Mouse (Mus musculus) 416B (cell line): Measurements from ENCODE around the gene Ptprd.

Experiments
- DNase-seq: peaks from one replicate; pipeline ENCODE4 v3.0.0; 2011; ENCODE audit warnings: low read depth

Gene Ptprd

DNA sequence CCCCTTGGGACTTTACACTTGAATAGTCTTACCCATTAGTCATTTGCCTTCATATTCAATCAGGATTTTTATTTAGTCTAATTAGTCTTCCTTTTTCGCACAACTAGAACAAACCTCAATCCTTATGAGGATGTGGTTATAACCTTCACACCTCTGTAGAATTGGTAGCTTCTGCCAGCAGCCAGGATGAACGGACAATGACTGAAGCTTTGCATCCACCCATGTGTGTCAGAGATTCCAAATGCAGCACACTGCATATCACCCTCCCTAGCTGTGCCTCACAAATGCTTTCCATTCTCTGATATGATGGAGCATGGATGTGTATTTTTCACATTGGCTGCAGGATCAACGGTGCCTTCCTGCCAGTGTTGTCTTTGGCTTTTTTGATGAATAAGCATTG, 1898.0 kb downstream of the Ptprd start:
- no peak for DNase-seq

DNA sequence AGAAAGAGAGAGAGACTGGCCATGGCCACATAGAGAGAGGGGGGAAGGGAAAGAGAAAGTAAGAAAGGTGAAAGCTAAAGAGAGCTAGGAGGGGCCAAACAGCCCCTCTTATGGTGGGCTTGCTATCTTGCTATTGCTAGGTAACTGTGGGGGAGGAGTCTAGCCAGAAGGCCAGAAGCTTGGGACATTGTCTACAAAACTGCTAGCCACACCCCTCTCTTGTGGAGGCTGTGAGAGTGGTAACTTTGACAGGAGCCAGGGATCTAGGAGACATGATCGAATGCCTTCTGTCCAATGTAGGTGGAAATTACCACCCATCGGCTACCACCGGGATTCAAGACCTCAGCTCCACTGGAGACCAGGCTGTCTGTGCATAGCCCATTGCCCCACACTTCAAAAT, 1899.2 kb downstream of the Ptprd start:
- no peak for DNase-seq

DNA sequence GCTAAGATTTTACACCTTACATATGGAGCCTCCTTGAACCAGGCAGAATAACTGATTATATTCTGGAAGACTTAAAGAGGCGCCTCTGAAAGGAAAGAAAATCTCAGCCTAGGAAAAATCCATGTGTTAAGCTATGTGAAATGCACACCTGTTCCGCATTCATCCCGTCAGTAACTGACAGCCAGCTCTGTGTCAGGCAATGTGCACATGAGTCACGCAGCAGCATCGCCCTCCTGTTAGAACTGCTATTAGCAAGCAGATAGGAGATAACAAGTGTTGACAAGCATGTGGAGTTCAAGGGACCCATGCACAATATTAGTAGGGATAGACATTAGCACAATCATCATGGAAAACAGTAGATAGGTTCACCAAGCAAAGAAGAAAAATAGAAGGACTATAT, 1905.8 kb downstream of the Ptprd start:
- DNase-seq = no peak

DNA sequence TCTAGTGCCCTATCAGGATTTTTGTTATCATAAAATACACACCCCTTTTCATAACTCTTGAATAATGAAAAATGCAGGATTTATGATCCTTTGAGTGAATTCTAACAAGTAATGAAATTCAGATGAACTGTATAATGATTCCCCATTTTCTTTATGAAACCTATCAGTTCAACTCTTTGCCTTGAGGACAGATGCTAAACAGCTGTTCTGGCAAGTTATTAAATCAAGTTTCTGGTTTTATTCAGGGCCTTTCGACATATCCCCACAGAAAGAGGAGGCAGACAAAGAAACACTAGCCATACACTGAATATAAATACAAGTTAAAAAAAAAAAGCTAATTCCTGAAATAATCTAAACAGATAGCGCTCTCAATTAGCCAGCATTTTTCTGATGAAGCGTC, 1914.4 kb downstream of the Ptprd start:
- DNase-seq = no peak

- DNase-seq = no peak
Measured at GRCm38 (mm10) chr4:76292733-76293357, 1918.9 kb downstream of the Ptprd start.

- no peak for DNase-seq
Measured at GRCm38 (mm10) chr4:76290484-76290818, 1921.3 kb downstream of the Ptprd start.

GRCm38 (mm10) chr4:76289612-76290483, 1921.9 kb downstream of the Ptprd start:
- no peak for DNase-seq

DNA sequence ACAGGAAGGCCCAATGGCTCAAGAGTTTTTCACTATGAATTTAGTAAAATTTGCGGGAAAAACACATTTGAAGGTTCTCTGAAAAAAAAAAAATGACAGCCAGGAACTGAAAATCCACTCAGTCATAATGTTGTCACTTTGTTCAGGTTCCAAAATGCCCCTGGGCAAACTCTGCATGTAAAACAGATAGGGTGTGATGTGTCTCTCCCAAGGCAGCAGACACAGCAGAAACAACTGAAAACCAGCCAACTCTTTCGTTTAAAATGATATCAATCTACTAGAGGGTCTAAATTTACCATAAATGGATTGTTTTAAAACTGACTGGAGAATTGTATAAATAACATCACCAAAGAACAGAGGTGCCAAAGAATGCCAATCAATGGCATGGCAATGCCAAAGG, 1925.7 kb downstream of the Ptprd start:
- no peak for DNase-seq

DNA sequence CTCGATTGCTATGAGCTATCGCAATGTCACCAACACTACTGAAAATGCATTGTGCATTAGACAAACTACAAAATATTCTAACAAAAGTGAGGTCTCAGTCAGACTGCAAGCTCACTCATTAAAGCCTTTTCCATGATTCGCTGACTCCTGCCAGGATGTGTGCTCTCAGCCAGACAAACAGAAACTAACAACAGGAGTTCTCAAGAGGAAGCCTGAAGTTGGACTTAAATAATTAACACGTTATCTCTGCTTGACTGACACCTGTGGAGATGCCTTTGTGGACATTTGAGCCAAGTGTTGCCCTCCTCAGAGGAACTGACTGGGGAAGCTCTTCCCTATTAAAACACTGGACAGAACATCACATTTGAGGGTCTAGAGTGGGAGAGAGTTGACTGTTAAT, 1928.9 kb downstream of the Ptprd start:
- DNase-seq = no peak

DNA sequence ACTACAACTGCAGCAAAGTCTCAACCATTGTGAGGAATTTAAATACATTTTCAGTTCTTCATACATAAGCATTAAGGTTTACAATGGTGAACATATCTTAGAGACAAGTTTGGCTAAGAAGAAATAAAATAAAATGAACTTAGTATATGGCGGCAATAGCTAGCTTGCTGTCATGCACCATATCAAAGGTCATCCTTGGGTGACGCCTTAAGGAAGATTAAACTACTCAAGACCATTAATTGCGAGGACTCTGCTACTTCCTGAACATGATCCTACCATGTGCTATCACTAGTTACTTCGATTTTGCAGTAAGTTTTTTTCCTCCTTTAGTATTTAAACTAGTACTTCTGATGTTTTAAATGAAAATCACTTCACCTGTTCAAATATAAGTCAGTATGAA, 1949.0 kb downstream of the Ptprd start:
- DNase-seq = no peak

DNA sequence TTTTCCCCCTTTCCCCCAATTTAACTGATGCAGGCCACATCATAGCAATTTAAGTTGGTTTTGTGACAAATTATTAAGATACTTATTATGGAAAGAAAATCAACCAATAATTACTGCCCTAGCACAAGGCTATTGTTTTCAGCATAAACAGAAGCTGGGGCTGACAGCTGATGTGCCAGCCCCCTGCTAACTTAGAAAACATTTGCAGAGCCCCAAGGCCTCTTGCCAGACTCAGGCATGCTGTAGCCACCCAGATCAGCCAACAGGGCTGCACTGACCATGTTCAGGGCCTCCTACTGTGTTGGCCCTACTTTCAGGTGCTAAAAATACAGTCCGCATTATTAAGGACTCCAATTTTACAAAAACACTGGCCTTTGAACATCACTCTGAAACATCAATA, 1951.1 kb downstream of the Ptprd start:
- no peak for DNase-seq

GRCm38 (mm10) chr4:76260286-76260685, 1951.5 kb downstream of the Ptprd start:
- DNase-seq = no peak

- DNase-seq = no peak
Measured at GRCm38 (mm10) chr4:76259636-76260035, 1952.1 kb downstream of the Ptprd start.

- no peak for DNase-seq
Measured at GRCm38 (mm10) chr4:76244371-76244770, 1967.4 kb downstream of the Ptprd start.

DNA sequence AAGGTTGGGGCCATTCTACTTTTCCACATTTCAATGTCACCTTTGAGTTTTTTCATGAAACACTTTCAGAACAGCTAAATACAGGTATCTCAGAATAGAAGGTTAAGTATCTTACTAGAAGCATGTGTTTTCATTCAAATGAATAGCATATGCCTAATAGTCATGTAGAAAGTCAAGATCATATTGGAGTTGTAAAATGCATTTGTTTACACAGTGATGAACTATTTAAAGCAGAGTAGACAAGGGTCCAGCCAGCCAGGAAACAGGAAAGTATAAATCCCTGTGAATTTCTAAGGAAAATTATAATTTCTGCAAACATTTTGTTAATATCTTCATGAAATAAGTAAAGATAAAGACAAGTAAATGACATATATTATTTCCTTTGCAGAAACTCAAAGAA, 1970.2 kb downstream of the Ptprd start:
- no peak for DNase-seq

DNA sequence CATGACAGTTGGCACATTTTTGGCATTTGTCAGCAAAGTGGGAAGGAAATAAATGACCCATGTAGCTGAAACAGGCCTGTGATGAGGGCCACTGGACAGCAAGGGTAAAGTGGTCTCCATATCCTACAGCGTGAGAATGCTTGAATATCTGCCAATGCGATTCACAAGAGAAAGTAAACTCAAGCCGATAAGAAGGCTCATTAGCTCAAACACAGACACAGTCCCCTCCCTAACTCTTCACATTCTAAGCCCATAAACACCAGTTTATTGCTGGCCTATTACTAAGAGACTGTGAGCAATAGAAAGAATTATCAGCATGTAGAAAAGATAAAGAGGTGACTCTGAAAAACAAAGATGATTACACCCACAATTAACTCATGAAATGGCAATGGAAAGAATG, 1970.6 kb downstream of the Ptprd start:
- DNase-seq = no peak

DNA sequence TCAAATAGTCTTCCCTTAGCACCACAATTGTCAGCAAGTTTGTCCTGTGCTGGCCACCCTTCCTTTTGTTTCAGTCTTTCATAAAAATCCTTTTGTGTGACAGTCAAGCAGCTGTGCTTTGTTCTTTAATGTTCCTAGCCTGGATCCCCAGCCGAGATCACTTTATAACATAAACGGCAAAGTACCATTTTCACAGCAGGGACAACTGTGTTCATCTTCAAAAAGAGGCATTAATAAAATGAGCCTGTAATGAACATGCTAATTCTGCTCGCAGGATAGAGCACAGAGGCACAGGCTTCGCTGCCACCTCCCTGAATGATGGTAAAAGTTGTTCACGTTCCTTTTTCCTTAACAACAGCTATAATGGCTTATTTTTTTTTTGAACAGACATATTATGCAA, 1972.7 kb downstream of the Ptprd start:
- no peak for DNase-seq

DNA sequence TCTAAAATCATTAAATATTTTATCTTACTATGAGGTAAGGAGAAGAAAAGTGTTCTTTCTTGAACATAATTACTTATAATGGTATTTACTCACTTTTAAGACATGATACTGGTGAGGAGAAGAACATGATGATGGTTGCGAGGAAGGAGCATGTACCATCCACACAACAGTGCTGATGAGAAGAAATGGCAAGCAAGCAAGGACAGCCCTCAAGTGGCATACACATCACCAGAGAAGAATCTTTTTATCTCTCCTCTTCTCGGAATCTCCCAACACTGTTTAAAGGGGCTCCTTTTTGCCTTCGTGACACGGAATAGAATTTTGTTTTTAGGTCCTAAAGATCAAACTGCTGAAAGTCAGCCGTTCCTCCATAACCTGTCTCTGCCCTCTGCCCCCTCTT, 1973.2 kb downstream of the Ptprd start:
- DNase-seq = no peak

DNA sequence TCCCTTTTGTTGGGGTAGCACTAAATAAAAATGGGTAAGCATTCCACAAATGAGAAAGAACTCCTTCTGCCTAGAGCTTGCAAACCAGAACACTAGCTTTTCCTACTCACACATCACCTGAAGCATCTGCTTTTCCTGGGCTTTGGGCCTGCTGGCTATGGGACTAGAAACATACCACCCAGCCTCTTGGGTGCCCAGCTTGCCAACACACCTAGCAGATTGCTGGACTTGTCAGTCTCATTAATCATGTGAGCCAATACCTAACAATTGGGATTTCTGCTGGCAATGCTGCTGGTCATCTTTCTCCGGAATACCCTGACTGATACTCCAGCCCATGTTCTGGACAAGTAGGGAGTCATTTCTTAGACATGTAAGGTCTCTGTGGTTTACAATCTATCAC, 1973.9 kb downstream of the Ptprd start:
- DNase-seq = no peak

- no peak for DNase-seq
Measured at GRCm38 (mm10) chr4:76223720-76224119, 1988.0 kb downstream of the Ptprd start.

DNA sequence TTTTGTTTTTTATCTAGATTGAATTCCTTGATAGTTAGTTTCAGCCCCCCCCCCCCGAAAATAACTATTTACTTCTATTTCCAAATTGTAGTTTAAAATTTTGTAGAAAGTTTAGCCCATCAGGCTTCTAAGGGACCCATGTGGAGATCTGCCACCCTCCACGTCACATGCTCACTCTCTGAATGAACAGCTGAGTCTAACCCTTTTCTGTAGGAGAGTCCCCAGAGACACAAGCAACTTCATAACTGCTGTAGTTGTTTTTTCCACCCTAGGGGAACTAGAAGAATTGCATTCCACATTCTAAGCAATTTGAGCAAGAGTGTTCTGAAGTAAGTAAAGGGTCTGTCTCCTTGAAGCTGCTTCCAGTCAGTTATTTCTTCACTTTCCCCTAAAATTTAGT, 1989.2 kb downstream of the Ptprd start:
- DNase-seq = no peak

DNA sequence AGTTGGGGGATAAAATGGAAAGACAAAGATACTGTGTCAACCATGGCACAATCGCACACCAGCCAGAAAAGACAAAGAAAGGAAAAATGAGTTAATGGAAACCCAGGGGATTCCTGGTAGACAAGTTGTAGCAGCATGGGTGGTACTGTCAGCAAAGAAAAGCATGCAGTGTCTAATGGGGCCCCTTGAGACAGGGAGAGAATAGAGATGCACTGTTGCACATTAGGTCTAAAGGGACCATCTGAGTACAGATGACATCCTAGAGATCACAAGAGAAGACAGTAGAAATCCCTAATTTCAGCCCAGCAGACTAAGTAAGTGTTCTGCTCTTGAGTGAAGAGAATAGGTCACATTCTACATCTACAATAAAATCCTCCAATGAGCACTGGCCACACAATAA, 1993.7 kb downstream of the Ptprd start:
- no peak for DNase-seq

DNA sequence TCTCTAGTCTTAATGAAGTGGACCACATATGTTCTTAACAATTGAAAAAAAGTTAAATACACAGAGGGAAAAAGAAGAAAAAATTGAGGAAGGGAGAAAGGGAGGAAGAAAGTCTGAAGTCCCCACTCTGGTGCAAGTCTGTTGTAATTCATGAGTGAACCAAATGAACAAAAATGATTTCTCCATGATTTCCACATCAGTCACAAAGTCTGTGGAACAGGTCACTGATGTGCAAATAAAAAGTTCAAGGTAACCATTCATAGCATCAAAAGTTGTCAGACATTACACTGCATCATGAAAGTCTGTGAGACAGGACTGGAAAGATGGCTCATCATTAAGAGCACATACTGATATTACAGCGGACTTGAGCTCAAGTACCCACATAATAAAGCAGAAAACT, 1996.6 kb downstream of the Ptprd start:
- no peak for DNase-seq

GRCm38 (mm10) chr4:76199321-76199720, 2012.4 kb downstream of the Ptprd start:
- DNase-seq = no peak
